Mouse (Mus musculus) urinary bladder, postnatal 25 days (tissue): ENCODE measurements around the gene Fbll1.
A peak's percentile ranks its signal among the peaks of the same experiment; 100 is the strongest.

ENCODE experiments used
- DNase-seq: peaks from one replicate; pipeline ENCODE4 v3.0.0; 2022; ENCODE audit warnings: low spot score

Fbll1 gene

GRCm38 (mm10) chr11:35783038-35783437 is 15.6 kb downstream of the Fbll1 start:
- no peak for DNase-seq

- DNase-seq, result no peak
Observed at GRCm38 (mm10) chr11:35782444-35782843, 16.2 kb downstream of the Fbll1 start.

GRCm38 (mm10) chr11:35780336-35780735 is 18.3 kb downstream of the Fbll1 start:
- no peak for DNase-seq

GRCm38 (mm10) chr11:35776452-35776851 is 22.2 kb downstream of the Fbll1 start:
- no peak for DNase-seq

GRCm38 (mm10) chr11:35775606-35776005 is 23.1 kb downstream of the Fbll1 start:
- DNase-seq, result no peak

GRCm38 (mm10) chr11:35770741-35771504 is 27.8 kb downstream of the Fbll1 start:
- DNase-seq, result no peak

- DNase-seq, result peak; percentile 62
Observed at GRCm38 (mm10) chr11:35769746-35770437, 28.8 kb downstream of the Fbll1 start.

- peak; percentile 81 for DNase-seq
Observed at GRCm38 (mm10) chr11:35769188-35769745, 29.4 kb downstream of the Fbll1 start, which contains the start of gene Pank3. Pank3 (plus strand) TSS chr11:35769484.

- DNase-seq, result no peak
Observed at GRCm38 (mm10) chr11:35766845-35767244, 31.8 kb downstream of the Fbll1 start.

GRCm38 (mm10) chr11:35760627-35761003 is 38.1 kb downstream of the Fbll1 start:
- no peak for DNase-seq

- no peak for DNase-seq
Observed at GRCm38 (mm10) chr11:35760001-35760626, 38.6 kb downstream of the Fbll1 start.

- DNase-seq, result no peak
Observed at GRCm38 (mm10) chr11:35756411-35757303, 42.0 kb downstream of the Fbll1 start.

GRCm38 (mm10) chr11:35755546-35755945 is 43.1 kb downstream of the Fbll1 start:
- no peak for DNase-seq

- DNase-seq, result no peak
Observed at GRCm38 (mm10) chr11:35754906-35755418, 43.7 kb downstream of the Fbll1 start.

GRCm38 (mm10) chr11:35750578-35750977 is 48.1 kb downstream of the Fbll1 start:
- peak; percentile 52 for DNase-seq
